Mouse (Mus musculus): ENCODE data around the gene Dnajc8. TPM values are rescaled to one million over a fixed set of nuclear protein-coding genes. Genes with fewer than 3 reads are reported as not detected.

The Dnajc8 gene
- 75.9 and 86.2 TPM in 2 replicates for polyA plus RNA-seq (2015; fragmentation: Nextera tagmentation; extraction: Ambion mirVana)

GRCm38 (mm10) chr4:132535406-132536121, at the start of gene Dnajc8:
Gene Dnajc8, plus strand, starts transcription at chr4:132535550.

GRCm38 (mm10) chr4:132510352-132510798, 25.0 kb upstream of the Dnajc8 start, which contains the start of gene Sesn2:
Gene Sesn2, minus strand, starts transcription at chr4:132510501.

GRCm38 (mm10) chr4:132532981-132533916, 2.1 kb upstream of the Dnajc8 start, which contains the start of gene Atpif1:
Gene Atpif1, minus strand, starts transcription at chr4:132533659.

GRCm38 (mm10) chr4:132563965-132564364, 28.6 kb downstream of the Dnajc8 start, which contains the start of gene Ptafr:
Gene Ptafr, plus strand, starts transcription at chr4:132564067.

Other genes starting within 250 kb of the Dnajc8 start
- gene Rab42, start 232.2 kb upstream of the Dnajc8 start, polyA plus RNA-seq (2015; fragmentation: Nextera tagmentation; extraction: Ambion mirVana): 1.4 and 1.8 TPM in 2 replicates
- gene Trnau1ap, start 206.0 kb upstream of the Dnajc8 start, polyA plus RNA-seq (2015; fragmentation: Nextera tagmentation; extraction: Ambion mirVana): 35.2 and 40.5 TPM in 2 replicates
- gene Rcc1, start 181.9 kb upstream of the Dnajc8 start, polyA plus RNA-seq (2015; fragmentation: Nextera tagmentation; extraction: Ambion mirVana): 20.3 and 21.6 TPM in 2 replicates
- gene Phactr4, start 113.1 kb upstream of the Dnajc8 start, polyA plus RNA-seq (2015; fragmentation: Nextera tagmentation; extraction: Ambion mirVana): 6.8 and 7.3 TPM in 2 replicates
- 8.7 and 8.8 TPM in 2 replicates for gene Med18, start 71.6 kb upstream of the Dnajc8 start, polyA plus RNA-seq (2015; fragmentation: Nextera tagmentation; extraction: Ambion mirVana)
- gene Sesn2, start 25.0 kb upstream of the Dnajc8 start, polyA plus RNA-seq (2015; fragmentation: Nextera tagmentation; extraction: Ambion mirVana): 1.9 and 4.3 TPM in 2 replicates
- gene Atpif1, start 1.9 kb upstream of the Dnajc8 start, polyA plus RNA-seq (2015; fragmentation: Nextera tagmentation; extraction: Ambion mirVana): 522 and 530 TPM in 2 replicates
- 1.6 and 2.5 TPM in 2 replicates for gene Ptafr, start 28.5 kb downstream of the Dnajc8 start, polyA plus RNA-seq (2015; fragmentation: Nextera tagmentation; extraction: Ambion mirVana)
- gene Eya3, start 103.4 kb downstream of the Dnajc8 start, polyA plus RNA-seq (2015; fragmentation: Nextera tagmentation; extraction: Ambion mirVana): 10.9 and 11.1 TPM in 2 replicates
- 2.4 and 3.6 TPM in 2 replicates for gene Xkr8, start 197.0 kb downstream of the Dnajc8 start, polyA plus RNA-seq (2015; fragmentation: Nextera tagmentation; extraction: Ambion mirVana)
- 0.76 and 1.4 TPM in 2 replicates for gene Smpdl3b, start 221.7 kb downstream of the Dnajc8 start, polyA plus RNA-seq (2015; fragmentation: Nextera tagmentation; extraction: Ambion mirVana)
- 28.8 and 33.2 TPM in 2 replicates for gene Rpa2, start 232.8 kb downstream of the Dnajc8 start, polyA plus RNA-seq (2015; fragmentation: Nextera tagmentation; extraction: Ambion mirVana)